Comparison of ENCODE assay signal across 14 mouse cellular contexts in the genomic region with DNA sequence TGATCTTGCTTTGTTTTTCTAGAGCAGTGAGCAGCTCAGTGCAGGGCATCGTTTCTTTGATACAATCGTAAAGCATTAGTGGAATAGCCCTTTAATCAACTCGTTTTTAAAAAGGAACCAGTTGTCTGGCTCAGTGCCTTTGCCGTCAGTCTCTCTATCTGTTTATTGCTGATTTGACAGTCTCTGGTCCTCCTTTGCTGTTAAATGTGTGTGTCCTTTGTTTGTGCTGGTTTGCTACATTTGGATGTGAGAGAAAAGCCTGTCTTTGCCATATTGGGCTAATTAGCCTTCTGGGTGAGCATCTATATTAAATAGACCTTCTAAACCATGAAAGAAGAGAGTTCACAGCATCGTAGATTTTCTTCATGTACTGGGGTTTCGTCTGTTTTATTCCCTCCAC. TPM values are rescaled to one million over a fixed set of nuclear protein-coding genes. Genes with fewer than 3 reads are reported as not detected.
DNase-seq lines count a peak whose midpoint lies in the region; ATAC-seq and TF ChIP-seq lines count a peak whose summit lies in the region.
"Had no signal": no experiment of that assay in that cellular context is flagged by ENCODE, and none has a peak within 500 bp of the region (broad histone marks: within the 10 kb centered on the region; RNA-seq: fewer than 3 reads in every experiment).

No protein-coding gene starts in this region.

- H3K27ac ChIP-seq in ES-E14 (ENCODE audit: insufficient read depth, low read depth, low read length, poor library complexity, severe bottlenecking), result no peak overlapping the region
- peak overlapping the region; percentile 76 for H3K27ac ChIP-seq in forebrain, embryonic 16.5 days (ENCODE audit: low read length)
- peak overlapping the region; percentile 68 for H3K27ac ChIP-seq in midbrain, embryonic 13.5 days
- H3K27ac ChIP-seq: heart, embryonic 13.5 days; lung, embryonic 15.5 days had no signal

- in situ Hi-C loops in ES-E14 (cut with MboI; ENCODE audit: low sequenced_read_pairs in 2 of 2, unreplicated experiment in 2 of 2), result no loop called here

- no peak overlapping the region for H3K4me3 ChIP-seq in ES-E14 (ENCODE audit: insufficient read depth in 1 of 2, low read depth in 1 of 2, low read length in 2 of 2, poor library complexity in 1 of 2, severe bottlenecking in 1 of 2)
- peak overlapping the region; percentile 43 for H3K4me3 ChIP-seq in forebrain, embryonic 16.5 days (replicated peaks; ENCODE audit: low read length)
- peak overlapping the region; percentile 29 for H3K4me3 ChIP-seq in midbrain, embryonic 13.5 days (replicated peaks)
- H3K4me3 ChIP-seq: heart, embryonic 13.5 days; lung, embryonic 15.5 days; myocyte had no signal

- H3K9me3 ChIP-seq in ES-E14 (ENCODE audit: control insufficient read depth, insufficient read depth, low read depth, low read length), result no peaks in the 10 kb centered on the region
- no peaks in the 10 kb centered on the region for H3K9me3 ChIP-seq in forebrain, embryonic 16.5 days (ENCODE audit: control insufficient read depth, low read length)
- H3K9me3 ChIP-seq in midbrain, embryonic 13.5 days, result no peaks in the 10 kb centered on the region
- H3K9me3 ChIP-seq: heart, embryonic 13.5 days; lung, embryonic 15.5 days had no signal

- no peaks in the 10 kb centered on the region for H3K4me1 ChIP-seq in ES-E14 (ENCODE audit: control insufficient read depth in 2 of 2, insufficient read depth in 2 of 2, low read length in 2 of 2, poor library complexity in 1 of 2)
- H3K4me1 ChIP-seq in forebrain, embryonic 16.5 days (replicated peaks; ENCODE audit: control insufficient read depth, insufficient read depth, low read length), result peaks cover 4% of the 10 kb centered on the region; the same call in 1 of the 2 replicates
- H3K4me1 ChIP-seq in midbrain, embryonic 13.5 days (replicated peaks), result peaks cover 11% of the 10 kb centered on the region
- H3K4me1 ChIP-seq: lung, embryonic 15.5 days had no signal

- DNase-seq in cerebellum, postnatal 10 days, result peak; percentile 14 to 22
- no peak for DNase-seq in cerebellum, adult 8-10 months
- DNase-seq in ES-E14 (ENCODE audit: low read depth, low spot score), result no peak
- no peak for DNase-seq in adrenal gland, adult 2 months
- no peak for DNase-seq in spleen, postnatal 14 days (ENCODE audit: low spot score in 2 of 2)
- DNase-seq: cerebellum, postnatal 25 days; kidney, adult 9 months had no signal

- H3K27me3 ChIP-seq in forebrain, embryonic 16.5 days (replicated peaks; ENCODE audit: control insufficient read depth, insufficient read depth, low read length), result no peaks in the 10 kb centered on the region
- no peaks in the 10 kb centered on the region for H3K27me3 ChIP-seq in midbrain, embryonic 13.5 days
- H3K27me3 ChIP-seq: heart, embryonic 13.5 days; lung, embryonic 15.5 days; Patski had no signal

- H3K36me3 ChIP-seq in ES-E14 (ENCODE audit: control insufficient read depth, insufficient read depth, low read length, poor library complexity, severe bottlenecking), result no peaks in the 10 kb centered on the region
- no peaks in the 10 kb centered on the region for H3K36me3 ChIP-seq in forebrain, embryonic 16.5 days (ENCODE audit: control insufficient read depth, insufficient read depth)
- H3K36me3 ChIP-seq in midbrain, embryonic 13.5 days, result no peaks in the 10 kb centered on the region
- H3K36me3 ChIP-seq: heart, embryonic 13.5 days; lung, embryonic 15.5 days had no signal

- ATAC-seq in forebrain, embryonic 16.5 days, result peak; percentile 67
- no peak for ATAC-seq in midbrain, embryonic 13.5 days
- no peak for ATAC-seq in granulocyte monocyte progenitor cell, adult 5-6 weeks (replicated peaks; ENCODE audit: poor library complexity, severe bottlenecking)
- ATAC-seq: Patski had no signal

- 7% methylated on average over 6 of the region's 6 CpGs for WGBS in forebrain, embryonic 16.5 days
- WGBS in midbrain, embryonic 13.5 days, result 21% methylated on average over 6 of the region's 6 CpGs

- H3K4me2 ChIP-seq in forebrain, embryonic 16.5 days (ENCODE audit: low read length), result peak overlapping the region; percentile 49
- peak overlapping the region; percentile 42 for H3K4me2 ChIP-seq in midbrain, embryonic 13.5 days (replicated peaks)
- H3K4me2 ChIP-seq: heart, embryonic 13.5 days; lung, embryonic 15.5 days had no signal

- H3K9ac ChIP-seq in ES-E14 (ENCODE audit: insufficient read depth, low read depth, low read length, poor library complexity, severe bottlenecking), result no peak overlapping the region
- H3K9ac ChIP-seq in forebrain, embryonic 16.5 days (replicated peaks; ENCODE audit: low read depth, low read length), result peak overlapping the region; percentile 43
- H3K9ac ChIP-seq in midbrain, embryonic 13.5 days (replicated peaks), result peak overlapping the region; percentile 53
- H3K9ac ChIP-seq: heart, embryonic 13.5 days; lung, embryonic 15.5 days had no signal

TF ChIP-seq in ES-E14, 5 proteins besides CTCF, POLR2A, EP300 and RAD21:
- TF ChIP-seq HCFC1 (IDR thresholded peaks at IDR 0.05; ENCODE audit: borderline replicate concordance, insufficient read depth, low read length), result no peak
- TF ChIP-seq MAFK (IDR thresholded peaks at IDR 0.05; ENCODE audit: insufficient read depth, low read depth, low read length), result 0 out of 2 replicates have a peak, but pooled peaks have one; percentile 17

RNA-seq across cellular contexts. Expression of a gene that starts 50.3 kb away (rescaled TPM):
- total RNA-seq in ES-E14 (2012; rRNA removed), result 7.3 and 8.5 TPM in 2 replicates
- 6.4 and 6.5 TPM in 2 replicates for polyA plus RNA-seq in forebrain, embryonic 16.5 days (2015; fragmentation: Nextera tagmentation; extraction: Ambion mirVana)
- polyA plus RNA-seq in midbrain, embryonic 13.5 days (2015; fragmentation: Nextera tagmentation; extraction: Ambion mirVana), result 7.2 and 7.5 TPM in 2 replicates
- total RNA-seq in adrenal gland, adult 2 months (2021), result 1 to 10 TPM; 3.5 to 7.3 TPM
- 0.79 and 0.81 TPM in 2 replicates for polyA plus RNA-seq in adrenal gland, adult 2 months (2012; rRNA removed)
- total RNA-seq in granulocyte monocyte progenitor cell, adult 5-6 weeks (2014; fragmentation: Nextera tagmentation), result 1.7 and 2.5 TPM in 2 replicates
- total RNA-seq in granulocyte monocyte progenitor cell, adult 5-6 weeks (2017), result 4.3 and 5.3 TPM in 2 replicates

Comparison
In these comparisons a context has a peak if more than half of its experiments do, and no peak if none do; other contexts are left out.
1. DNase-seq: peak in cerebellum, postnatal 10 days (2 of 2); none in cerebellum, adult 8-10 months (single experiment), ES-E14 (single experiment), adrenal gland, adult 2 months (single experiment) and spleen, postnatal 14 days (0 of 2).
2. H3K4me3 ChIP-seq: peak in forebrain, embryonic 16.5 days (single experiment) and midbrain, embryonic 13.5 days (single experiment); none in ES-E14 (0 of 2).